Mouse (Mus musculus) retina, embryonic 14.5 days (tissue): ENCODE results near the gene Tor1aip1.
"Not testable (repeated sequence)": the region's sequence is repeated elsewhere in the genome, so short reads cannot be mapped to it uniquely, and the experiment has no call there.

Source experiments
- DNase-seq: peaks from one replicate; pipeline ENCODE4 v3.0.0-alpha.2; 2015; ENCODE audit warnings: low spot score

Gene Tor1aip1

DNA sequence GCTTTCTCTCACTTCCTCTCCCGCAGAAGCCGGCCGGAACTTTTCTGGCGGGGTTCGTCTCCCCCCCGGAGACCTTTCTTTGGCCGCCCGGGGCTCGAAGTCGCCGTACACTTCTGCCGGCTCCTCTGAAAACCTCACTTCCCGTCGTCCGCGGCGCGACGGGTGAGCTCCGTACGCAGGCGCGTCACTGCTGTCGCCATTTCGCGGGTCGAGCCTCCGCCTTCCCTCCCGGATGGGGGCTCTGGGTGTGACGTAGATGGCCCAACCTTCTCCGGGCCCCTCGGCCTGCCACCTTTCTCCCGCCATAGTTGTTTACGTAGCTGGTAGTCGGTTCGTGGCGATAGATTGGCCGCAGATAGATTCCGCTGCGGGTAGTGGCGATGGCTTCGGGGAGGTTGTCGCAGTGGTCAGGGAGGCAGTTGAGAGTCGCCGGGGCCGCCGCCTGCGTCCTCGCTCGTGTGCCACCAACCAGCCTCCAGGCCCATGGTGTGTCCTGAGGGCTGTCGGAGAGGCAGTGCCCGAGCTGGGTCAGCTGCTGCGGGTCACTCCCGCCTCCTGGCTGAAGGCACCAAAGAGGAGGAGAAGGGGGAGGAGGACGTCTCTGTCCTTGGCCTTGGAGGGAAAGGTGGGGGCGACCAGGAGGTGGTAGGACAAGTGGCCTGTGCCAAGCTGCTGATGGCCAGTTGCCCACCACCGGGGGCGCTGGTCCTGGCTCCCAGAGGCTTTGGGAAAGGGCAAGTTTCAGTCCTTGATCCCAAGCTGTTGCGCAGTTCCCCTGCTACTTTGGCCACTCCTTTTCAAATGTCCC is at the start of gene Tor1aip1:
Tor1aip1 (minus strand) TSS at position 551 of the 808 bp plus-strand sequence.
- peak; percentile 96 for DNase-seq

GRCm38 (mm10) chr1:156085770-156086169 is 49.5 kb upstream of the Tor1aip1 start:
- peak; percentile 88 for DNase-seq

DNA sequence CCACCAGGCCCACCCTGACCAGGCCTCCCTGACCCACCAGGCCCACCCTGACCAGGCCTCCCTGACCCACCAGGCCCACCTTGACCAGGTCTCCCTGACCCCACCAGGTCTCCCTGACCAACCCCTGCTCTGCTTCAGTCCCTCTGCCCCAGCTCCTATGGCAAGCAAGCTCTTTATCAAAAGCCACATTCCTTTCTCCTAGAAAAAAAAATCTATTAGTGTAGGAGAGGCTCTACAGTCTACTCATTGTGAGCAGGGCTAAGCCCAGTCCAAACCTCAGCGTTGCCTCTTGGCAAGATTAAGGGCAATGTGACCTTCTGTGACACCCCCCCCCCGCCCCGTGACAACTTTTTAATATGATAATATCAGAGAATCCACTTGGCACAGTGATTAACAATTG is 48.3 kb upstream of the Tor1aip1 start:
- DNase-seq: no peak

- DNase-seq: no peak
Measured at GRCm38 (mm10) chr1:156077655-156078054, 41.4 kb upstream of the Tor1aip1 start.

DNA sequence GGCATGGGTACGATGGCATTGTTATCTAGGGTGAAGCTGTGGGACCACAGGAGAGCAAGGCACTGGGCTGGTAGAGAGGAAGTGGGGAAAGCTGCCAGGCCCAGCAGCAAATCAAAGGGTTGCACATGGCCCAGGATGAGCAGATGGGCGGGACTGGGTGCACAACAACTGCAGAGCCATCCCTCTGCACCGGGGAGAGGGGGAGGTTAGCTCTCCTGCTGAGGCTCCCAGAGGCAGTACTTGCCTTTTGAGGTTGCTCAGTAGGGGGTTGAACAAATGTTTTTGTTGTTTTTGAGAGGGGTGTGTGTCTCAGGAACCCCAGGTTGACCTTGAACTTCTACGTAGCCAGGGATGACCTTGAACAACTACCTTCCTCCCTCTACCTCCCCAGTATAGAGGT is 40.2 kb upstream of the Tor1aip1 start:
- no peak for DNase-seq

DNA sequence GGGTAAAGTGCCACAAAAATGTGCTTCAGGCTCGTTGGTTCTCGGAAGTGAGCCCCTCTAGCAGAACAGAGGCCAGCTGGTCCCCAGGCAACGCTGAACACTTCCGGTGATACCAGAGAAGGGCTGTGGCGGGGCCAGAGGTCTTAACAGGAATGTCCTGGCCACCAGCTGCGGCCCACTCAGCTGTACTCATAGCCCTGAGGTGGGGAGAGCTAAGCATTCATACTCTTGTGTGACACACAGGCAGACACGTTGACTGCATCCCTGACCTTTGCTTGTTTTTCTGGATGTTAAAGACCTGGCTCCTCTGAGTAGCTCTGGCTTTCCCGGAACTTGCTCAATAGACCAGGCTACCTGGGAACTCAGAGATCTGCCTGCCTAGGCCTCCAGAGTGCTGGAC is 38.3 kb upstream of the Tor1aip1 start:
- DNase-seq: peak; percentile 49

- DNase-seq: no peak
Measured at GRCm38 (mm10) chr1:156073169-156073821, 37.0 kb upstream of the Tor1aip1 start.

DNA sequence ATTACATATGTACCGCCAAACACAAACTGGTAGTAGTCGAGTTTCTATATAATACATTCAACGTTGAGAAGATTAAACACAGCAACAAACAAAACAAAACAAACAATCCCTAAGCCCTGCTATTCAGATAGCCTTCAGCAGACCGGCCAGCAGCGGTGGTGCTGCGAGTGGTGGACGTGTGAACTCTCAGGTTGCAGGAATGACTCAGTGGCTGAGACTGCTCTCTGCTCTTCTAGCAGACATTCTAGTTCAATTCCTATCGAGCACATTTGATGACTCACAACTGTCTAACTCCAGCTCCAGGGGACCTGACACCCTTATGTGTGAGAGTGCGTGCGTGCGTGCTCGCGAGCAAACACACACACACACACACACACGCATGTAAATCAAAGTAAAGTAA is 33.8 kb upstream of the Tor1aip1 start:
- DNase-seq: no peak

DNA sequence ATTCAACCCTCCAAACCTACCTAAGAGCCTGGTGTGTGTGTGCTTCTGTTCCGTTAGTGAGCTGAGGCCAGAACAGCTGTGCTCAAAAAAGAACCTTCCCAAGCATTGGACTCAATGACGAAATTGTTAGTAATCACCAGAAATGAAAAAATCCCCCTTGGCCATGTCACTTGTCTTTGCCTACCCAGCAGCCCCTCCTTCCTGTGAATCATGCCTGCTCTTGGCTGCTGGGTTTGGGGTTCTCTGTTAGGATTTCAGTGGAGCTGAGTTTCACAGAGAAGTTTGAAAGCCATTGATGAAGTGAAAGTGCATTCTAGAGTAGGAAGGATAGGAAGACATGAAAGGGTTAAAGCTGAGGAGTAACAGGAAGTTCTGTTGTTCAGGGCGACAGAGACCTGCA is 29.9 kb upstream of the Tor1aip1 start:
- DNase-seq: no peak

DNA sequence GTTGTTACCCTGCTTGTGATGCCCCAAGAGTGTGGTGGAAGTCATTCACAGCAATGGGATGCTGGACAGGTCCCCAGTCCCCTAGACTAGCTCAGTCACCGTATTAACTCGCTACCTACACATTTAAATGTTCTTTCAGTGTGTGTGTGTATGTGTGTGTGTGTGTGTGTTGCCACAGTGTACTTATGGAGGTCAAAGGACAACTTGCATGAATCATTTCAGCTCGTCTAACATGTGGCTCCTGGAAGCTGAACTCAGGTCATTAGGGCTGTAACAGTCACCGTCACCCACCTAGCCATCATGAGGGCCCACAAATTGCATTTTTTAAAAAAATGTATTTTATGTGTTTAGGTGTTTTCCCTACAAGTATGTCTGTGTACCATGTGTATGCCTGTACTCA is 25.9 kb upstream of the Tor1aip1 start:
- DNase-seq: no peak

- DNase-seq: no peak
Measured at GRCm38 (mm10) chr1:156058207-156058606, 21.9 kb upstream of the Tor1aip1 start.

DNA sequence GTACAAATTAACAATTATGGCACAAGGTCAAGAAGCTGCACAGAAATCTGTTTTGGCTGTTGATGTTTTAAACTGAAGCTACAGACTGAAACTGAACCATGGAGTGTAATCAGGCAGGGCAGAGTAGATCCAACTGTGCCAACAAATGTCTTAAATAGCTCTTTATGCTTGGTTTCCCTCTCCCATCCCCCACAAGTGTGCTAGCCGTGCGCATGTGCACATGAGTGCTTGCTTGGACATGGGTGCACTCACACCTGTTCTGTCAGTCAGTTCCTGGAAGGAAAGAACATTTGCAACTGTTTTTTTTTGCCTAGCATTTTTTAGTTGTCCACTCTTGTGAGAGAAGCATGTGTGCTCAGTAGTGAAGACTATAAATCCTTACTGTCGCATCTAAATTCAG is 10.4 kb upstream of the Tor1aip1 start:
- no peak for DNase-seq

- no peak for DNase-seq
Measured at GRCm38 (mm10) chr1:156044211-156044611, 7.9 kb upstream of the Tor1aip1 start.

DNA sequence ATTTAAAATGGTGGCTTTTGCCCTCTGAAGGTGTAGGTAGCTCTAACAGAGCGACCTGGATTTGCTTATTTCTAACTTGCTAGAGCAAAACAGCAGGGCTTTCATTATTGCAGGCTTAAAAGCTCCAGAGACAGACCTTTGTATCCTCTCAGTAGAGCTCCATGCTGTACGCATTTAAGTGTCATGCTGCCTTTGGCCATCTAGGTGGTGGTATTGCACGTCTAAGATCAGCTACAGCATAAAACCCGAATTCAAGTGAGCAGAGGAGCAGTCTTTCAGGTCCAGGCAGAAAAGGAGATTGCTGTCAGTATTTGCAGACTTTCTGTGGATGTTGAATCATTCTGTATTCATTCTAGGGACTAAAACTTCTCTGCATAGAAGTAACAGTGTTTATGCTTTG is 6.7 kb upstream of the Tor1aip1 start:
- peak; percentile 67 for DNase-seq

DNA sequence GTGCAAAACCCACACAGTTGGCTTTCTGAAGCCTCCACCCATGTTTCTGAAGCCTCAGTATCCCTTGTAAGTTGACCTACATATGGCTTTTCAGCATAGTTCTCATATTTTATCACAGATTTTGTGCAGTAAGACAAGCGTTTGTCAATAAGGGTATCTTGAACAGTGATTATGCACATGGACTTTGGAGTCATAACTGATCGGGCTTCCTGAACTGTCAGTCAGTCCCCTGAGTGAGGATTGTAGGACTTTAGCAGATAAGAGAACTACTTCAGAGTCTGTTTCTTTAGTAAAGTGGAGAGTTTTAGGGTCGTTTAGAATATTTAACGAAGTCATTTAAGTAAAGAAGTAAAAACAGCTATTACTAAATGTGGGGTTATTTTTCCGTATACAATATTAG is 6.2 kb upstream of the Tor1aip1 start:
- no peak for DNase-seq

DNA sequence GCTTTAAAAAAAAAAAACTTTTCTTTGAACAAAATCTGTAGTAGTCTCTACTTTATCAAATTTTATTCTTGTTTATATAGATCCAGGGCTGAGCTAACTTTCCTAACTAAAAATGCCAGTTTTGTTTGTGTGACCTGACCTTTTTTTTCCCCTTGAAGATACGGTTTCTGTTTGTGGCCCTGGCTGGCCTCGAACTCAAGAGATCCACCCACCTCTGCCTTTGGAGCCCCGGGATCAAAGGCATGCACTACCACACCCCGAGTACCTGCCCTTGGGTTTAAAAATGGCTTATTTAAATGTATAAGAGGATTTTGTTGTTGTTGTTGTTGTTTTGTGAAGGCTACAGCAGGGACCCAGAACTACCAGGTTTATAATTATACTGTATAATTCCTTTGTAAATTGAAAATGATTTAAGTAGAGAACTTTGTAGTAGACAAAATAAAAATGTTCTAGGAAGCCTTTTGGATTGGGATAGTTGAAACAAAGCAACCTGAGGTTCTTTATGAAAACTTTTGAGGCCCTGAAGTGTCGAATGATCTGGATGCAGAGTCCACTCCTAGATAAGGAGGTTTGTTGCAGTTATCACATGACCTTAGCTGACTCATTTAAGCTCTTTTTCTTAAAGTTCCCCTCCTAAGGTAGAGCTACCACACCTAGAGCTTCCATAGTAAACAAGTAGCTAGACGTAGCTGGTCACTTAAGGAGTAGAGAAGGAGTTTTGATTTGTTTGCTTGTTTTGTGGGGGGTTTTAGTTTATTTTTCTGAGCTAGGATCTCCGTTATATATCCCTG is 5.4 kb upstream of the Tor1aip1 start:
- no peak for DNase-seq

- peak; percentile 96 for DNase-seq
Measured at GRCm38 (mm10) chr1:156040731-156041401, 4.6 kb upstream of the Tor1aip1 start.

DNA sequence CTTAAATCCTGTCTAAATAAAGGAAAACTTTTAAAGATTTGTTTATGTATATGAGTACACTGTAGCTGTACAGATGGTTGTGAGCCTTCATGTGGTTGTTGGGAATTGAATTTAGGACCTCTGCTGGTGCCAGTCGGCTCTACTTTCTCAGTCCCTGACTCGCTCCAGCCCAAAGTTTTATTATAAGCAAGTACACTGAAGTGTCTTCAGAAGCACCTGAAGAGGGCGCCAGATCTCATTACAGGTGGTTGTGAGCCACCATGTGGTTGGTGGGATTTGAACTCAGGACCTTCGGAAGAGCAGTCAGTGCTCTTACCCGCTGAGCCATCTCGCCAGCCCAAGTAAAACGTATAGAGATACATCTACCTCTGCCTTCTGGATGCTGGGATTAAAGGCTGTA is 3.7 kb upstream of the Tor1aip1 start:
- not testable (repeated sequence) for DNase-seq

- DNase-seq: no peak
Measured at GRCm38 (mm10) chr1:156037144-156037583, 884 bp upstream of the Tor1aip1 start.

- peak; percentile 85 for DNase-seq
Measured at GRCm38 (mm10) chr1:156035269-156035929, 881 bp downstream of the Tor1aip1 start, which contains the start of gene Tor1aip2. Tor1aip2 (plus strand) TSS chr1:156035403.

DNA sequence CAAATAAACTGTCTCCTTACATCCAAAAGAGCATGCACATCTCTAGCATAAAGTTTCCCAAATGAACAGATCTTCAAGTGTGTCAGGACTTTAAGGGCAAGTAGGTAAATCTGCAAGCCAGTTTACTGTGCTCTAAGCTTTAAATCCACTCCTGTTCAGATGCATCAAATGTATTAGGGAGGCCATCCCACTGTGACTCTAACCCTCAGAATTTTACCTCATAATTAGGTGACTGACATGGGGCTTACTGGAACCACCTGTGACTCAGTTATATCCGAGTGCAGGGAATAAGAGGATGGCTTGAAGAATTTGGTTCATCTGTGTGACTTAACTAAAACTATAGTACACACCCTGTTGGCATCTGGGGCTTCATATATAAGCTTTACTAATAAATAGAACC is 1.6 kb downstream of the Tor1aip1 start:
- DNase-seq: peak; percentile 5
